Mouse (Mus musculus): Measurements from ENCODE around the gene Kcnh7. TPM values are rescaled to one million over a fixed set of nuclear protein-coding genes. Genes with fewer than 3 reads are reported as not detected.

Gene Kcnh7
- polyA plus RNA-seq, 1 experiment: not detected

GRCm38 (mm10) chr2:62670767-62671166, 513.3 kb downstream of the Kcnh7 start:
- H3K9ac ChIP-seq (ENCODE audit: low read depth, poor library complexity, severe bottlenecking): no peak overlapping the region
- H3K4me3 ChIP-seq (ENCODE audit: low read depth, low read length): no peak overlapping the region
- no peaks in the 10 kb centered on the region for H3K9me3 ChIP-seq (replicated peaks; ENCODE audit: control insufficient read depth, insufficient read depth, low read length, poor library complexity, severe bottlenecking)
- H3K36me3 ChIP-seq (ENCODE audit: control insufficient read depth, insufficient read depth, low read length, poor library complexity, severe bottlenecking): no peaks in the 10 kb centered on the region
- H3K27me3 ChIP-seq (ENCODE audit: control insufficient read depth, insufficient read depth, low read length, poor library complexity, severe bottlenecking): no peaks in the 10 kb centered on the region
- no peak for TF ChIP-seq EP300 (IDR thresholded peaks at IDR 0.05; ENCODE audit: insufficient read depth, low read depth, low read length)
- no peak for TF ChIP-seq POLR2A (IDR thresholded peaks at IDR 0.05; ENCODE audit: insufficient read depth, low read length)
- TF ChIP-seq CTCF (IDR thresholded peaks at IDR 0.05; ENCODE audit: low read depth, low read length): no peak
- H3K4me1 ChIP-seq (ENCODE audit: control insufficient read depth, insufficient read depth, low read length): no peaks in the 10 kb centered on the region
- H3K27ac ChIP-seq (ENCODE audit: insufficient read depth, low read length): no peak overlapping the region

GRCm38 (mm10) chr2:62670301-62670700, 513.8 kb downstream of the Kcnh7 start:
- TF ChIP-seq CTCF (IDR thresholded peaks at IDR 0.05; ENCODE audit: low read depth, low read length): no peak
- no peak for TF ChIP-seq EP300 (IDR thresholded peaks at IDR 0.05; ENCODE audit: insufficient read depth, low read depth, low read length)
- no peak for TF ChIP-seq POLR2A (IDR thresholded peaks at IDR 0.05; ENCODE audit: insufficient read depth, low read length)
- Histone ChIP-seq H3K27me3 (ENCODE audit: control insufficient read depth, insufficient read depth, low read length, poor library complexity, severe bottlenecking) (no peaks in the 10 kb centered on the region), H3K27ac (ENCODE audit: insufficient read depth, low read length) (no peak overlapping the region), H3K9me3 (replicated peaks; ENCODE audit: control insufficient read depth, insufficient read depth, low read length, poor library complexity, severe bottlenecking) (no peaks in the 10 kb centered on the region), H3K36me3 (ENCODE audit: control insufficient read depth, insufficient read depth, low read length, poor library complexity, severe bottlenecking) (no peaks in the 10 kb centered on the region), H3K9ac (ENCODE audit: low read depth, poor library complexity, severe bottlenecking) (no peak overlapping the region), H3K4me1 (ENCODE audit: control insufficient read depth, insufficient read depth, low read length) (no peaks in the 10 kb centered on the region), H3K4me3 (ENCODE audit: low read depth, low read length) (no peak overlapping the region)

- Histone ChIP-seq H3K4me1 (ENCODE audit: control insufficient read depth, insufficient read depth, low read length) (no peaks in the 10 kb centered on the region), H3K9ac (ENCODE audit: low read depth, poor library complexity, severe bottlenecking) (no peak overlapping the region), H3K4me3 (ENCODE audit: low read depth, low read length) (no peak overlapping the region), H3K27ac (ENCODE audit: insufficient read depth, low read length) (no peak overlapping the region), H3K27me3 (ENCODE audit: control insufficient read depth, insufficient read depth, low read length, poor library complexity, severe bottlenecking) (no peaks in the 10 kb centered on the region; the same call in 1 of the 2 replicates), H3K36me3 (ENCODE audit: control insufficient read depth, insufficient read depth, low read length, poor library complexity, severe bottlenecking) (no peaks in the 10 kb centered on the region), H3K9me3 (replicated peaks; ENCODE audit: control insufficient read depth, insufficient read depth, low read length, poor library complexity, severe bottlenecking) (no peaks in the 10 kb centered on the region)
- TF ChIP-seq EP300 (IDR thresholded peaks at IDR 0.05; ENCODE audit: insufficient read depth, low read depth, low read length) (no peak), POLR2A (IDR thresholded peaks at IDR 0.05; ENCODE audit: insufficient read depth, low read length) (no peak)
Measured at GRCm38 (mm10) chr2:62669848-62670247, 514.2 kb downstream of the Kcnh7 start.

GRCm38 (mm10) chr2:62665536-62665935, 518.6 kb downstream of the Kcnh7 start:
- no peak for TF ChIP-seq POLR2A (IDR thresholded peaks at IDR 0.05; ENCODE audit: insufficient read depth, low read length)
- 0 out of 2 replicates have a peak, but pooled peaks have one; percentile 11 for TF ChIP-seq EP300 (IDR thresholded peaks at IDR 0.05; ENCODE audit: insufficient read depth, low read depth, low read length)
- Histone ChIP-seq H3K9me3 (replicated peaks; ENCODE audit: control insufficient read depth, insufficient read depth, low read length, poor library complexity, severe bottlenecking) (no peaks in the 10 kb centered on the region), H3K9ac (ENCODE audit: low read depth, poor library complexity, severe bottlenecking) (no peak overlapping the region), H3K36me3 (ENCODE audit: control insufficient read depth, insufficient read depth, low read length, poor library complexity, severe bottlenecking) (no peaks in the 10 kb centered on the region), H3K27me3 (ENCODE audit: control insufficient read depth, insufficient read depth, low read length, poor library complexity, severe bottlenecking) (no peaks in the 10 kb centered on the region; the same call in 1 of the 2 replicates), H3K4me1 (ENCODE audit: control insufficient read depth, insufficient read depth, low read length) (no peaks in the 10 kb centered on the region), H3K27ac (ENCODE audit: insufficient read depth, low read length) (no peak overlapping the region), H3K4me3 (ENCODE audit: low read depth, low read length) (no peak overlapping the region)

- Histone ChIP-seq H3K4me1 (ENCODE audit: control insufficient read depth, insufficient read depth, low read length) (no peaks in the 10 kb centered on the region), H3K9me3 (replicated peaks; ENCODE audit: control insufficient read depth, insufficient read depth, low read length, poor library complexity, severe bottlenecking) (no peaks in the 10 kb centered on the region), H3K36me3 (ENCODE audit: control insufficient read depth, insufficient read depth, low read length, poor library complexity, severe bottlenecking) (no peaks in the 10 kb centered on the region), H3K27ac (ENCODE audit: insufficient read depth, low read length) (no peak overlapping the region), H3K4me3 (ENCODE audit: low read depth, low read length) (peak overlapping the region; percentile 54), H3K9ac (ENCODE audit: low read depth, poor library complexity, severe bottlenecking) (peak overlapping the region; percentile 60; the same call in 1 of the 2 replicates), H3K27me3 (ENCODE audit: control insufficient read depth, insufficient read depth, low read length, poor library complexity, severe bottlenecking) (no peaks in the 10 kb centered on the region; the same call in 1 of the 2 replicates)
- no peak for TF ChIP-seq CTCF (IDR thresholded peaks at IDR 0.05; ENCODE audit: low read depth, low read length)
- no peak for TF ChIP-seq POLR2A (IDR thresholded peaks at IDR 0.05; ENCODE audit: insufficient read depth, low read length)
- no peak for TF ChIP-seq EP300 (IDR thresholded peaks at IDR 0.05; ENCODE audit: insufficient read depth, low read depth, low read length)
Measured at GRCm38 (mm10) chr2:62664839-62665238, 519.2 kb downstream of the Kcnh7 start.

- Histone ChIP-seq H3K27me3 (ENCODE audit: control insufficient read depth, insufficient read depth, low read length, poor library complexity, severe bottlenecking) (no peaks in the 10 kb centered on the region; the same call in 1 of the 2 replicates), H3K9me3 (replicated peaks; ENCODE audit: control insufficient read depth, insufficient read depth, low read length, poor library complexity, severe bottlenecking) (no peaks in the 10 kb centered on the region), H3K4me1 (ENCODE audit: control insufficient read depth, insufficient read depth, low read length) (no peaks in the 10 kb centered on the region), H3K4me3 (ENCODE audit: low read depth, low read length) (peak within 1 kb of the TSS; percentile 98), H3K9ac (ENCODE audit: low read depth, poor library complexity, severe bottlenecking) (peak within 1 kb of the TSS; percentile 60), H3K36me3 (ENCODE audit: control insufficient read depth, insufficient read depth, low read length, poor library complexity, severe bottlenecking) (no peaks in the 10 kb centered on the region), H3K27ac (ENCODE audit: insufficient read depth, low read length) (no peak within 1 kb of the TSS)
- TF ChIP-seq POLR2A (IDR thresholded peaks at IDR 0.05; ENCODE audit: insufficient read depth, low read length) (peak; percentile 91), CTCF (IDR thresholded peaks at IDR 0.05; ENCODE audit: low read depth, low read length) (no peak), EP300 (IDR thresholded peaks at IDR 0.05; ENCODE audit: insufficient read depth, low read depth, low read length) (0 out of 2 replicates have a peak, but pooled peaks have one; percentile 35)
Measured at GRCm38 (mm10) chr2:62664135-62664670, 519.9 kb downstream of the Kcnh7 start, which contains the start of gene Gca. Gca (plus strand) TSS chr2:62664285.
